Mouse (Mus musculus) WW6 (cell line): ENCODE data around the gene Hpcal1.

ENCODE experiments used
- DNase-seq: peaks from one replicate; pipeline ENCODE4 v3.0.0-alpha.2; 2013; ENCODE audit warnings: low read depth, low spot score

Gene Hpcal1

GRCm38 (mm10) chr12:17690564-17691281, at the start of gene Hpcal1:
Hpcal1 (plus strand) TSS chr12:17690856.
- peak; percentile 67 for DNase-seq

- no peak for DNase-seq
Observed at GRCm38 (mm10) chr12:17641269-17641668, 49.4 kb upstream of the Hpcal1 start.

- DNase-seq: no peak
Observed at GRCm38 (mm10) chr12:17644385-17645222, 46.1 kb upstream of the Hpcal1 start.

- DNase-seq: no peak
Observed at GRCm38 (mm10) chr12:17646457-17646856, 44.2 kb upstream of the Hpcal1 start.

- no peak for DNase-seq
Observed at GRCm38 (mm10) chr12:17651223-17652095, 39.2 kb upstream of the Hpcal1 start.

- DNase-seq: no peak
Observed at GRCm38 (mm10) chr12:17652216-17653050, 38.2 kb upstream of the Hpcal1 start.

- no peak for DNase-seq
Observed at GRCm38 (mm10) chr12:17653051-17653783, 37.4 kb upstream of the Hpcal1 start.

- DNase-seq: no peak
Observed at GRCm38 (mm10) chr12:17657561-17658195, 33.0 kb upstream of the Hpcal1 start.

GRCm38 (mm10) chr12:17658521-17658920, 32.1 kb upstream of the Hpcal1 start:
- DNase-seq: no peak

- DNase-seq: peak; percentile 64
Observed at GRCm38 (mm10) chr12:17661483-17661920, 29.2 kb upstream of the Hpcal1 start.

- no peak for DNase-seq
Observed at GRCm38 (mm10) chr12:17663991-17664635, 26.5 kb upstream of the Hpcal1 start.

- DNase-seq: no peak
Observed at GRCm38 (mm10) chr12:17665906-17666326, 24.7 kb upstream of the Hpcal1 start.

GRCm38 (mm10) chr12:17666616-17667015, 24.0 kb upstream of the Hpcal1 start:
- no peak for DNase-seq

- no peak for DNase-seq
Observed at GRCm38 (mm10) chr12:17673729-17674128, 16.9 kb upstream of the Hpcal1 start.

- DNase-seq: no peak
Observed at GRCm38 (mm10) chr12:17674182-17674812, 16.4 kb upstream of the Hpcal1 start.

GRCm38 (mm10) chr12:17677743-17678142, 12.9 kb upstream of the Hpcal1 start:
- no peak for DNase-seq

- DNase-seq: no peak
Observed at GRCm38 (mm10) chr12:17679571-17679970, 11.1 kb upstream of the Hpcal1 start.

- DNase-seq: no peak
Observed at GRCm38 (mm10) chr12:17682161-17682560, 8.5 kb upstream of the Hpcal1 start.

GRCm38 (mm10) chr12:17684315-17684714, 6.3 kb upstream of the Hpcal1 start:
- DNase-seq: no peak
